Mouse (Mus musculus) forebrain, embryonic 13.5 days (tissue): Measurements from ENCODE around the gene Nat8f1. TPM values are rescaled to one million over a fixed set of nuclear protein-coding genes. Genes with fewer than 3 reads are reported as not detected.
A peak's percentile ranks its signal among the peaks of the same experiment; 100 is the strongest.
"Not testable (repeated sequence)": the region's sequence is repeated elsewhere in the genome, so short reads cannot be mapped to it uniquely, and the experiment has no call there.

Experiments used
- ATAC-seq: fragments of 200-750 bp; cut with Nextera tagmentation; 2 replicates; pipeline ENCODE4 v1.8.0; 2017
- H3K27ac ChIP-seq: fragments of 300-500 bp; sonication (generic); 2 replicates; pipeline ENCODE4 v1.5.1; 2015; ENCODE audit warnings: inconsistent platforms, mild to moderate bottlenecking, moderate library complexity
- H3K27me3 ChIP-seq: fragments of 300-500 bp; sonication (generic); 2 replicates; pipeline ENCODE4 v1.6.1; 2015; ENCODE audit warnings: mild to moderate bottlenecking, inconsistent platforms
- H3K36me3 ChIP-seq: fragments of 300-500 bp; sonication (generic); 2 replicates; pipeline ENCODE4 v1.6.1; 2015; ENCODE audit warnings: mild to moderate bottlenecking, inconsistent platforms; ENCODE audit not compliant: poor library complexity, severe bottlenecking
- H3K4me1 ChIP-seq: fragments of 300-500 bp; sonication (generic); 2 replicates; pipeline ENCODE4 v1.6.1; 2015; ENCODE audit warnings: inconsistent platforms
- H3K4me2 ChIP-seq: fragments of 300-500 bp; sonication (generic); 2 replicates; pipeline ENCODE4 v1.6.1; 2015; ENCODE audit warnings: inconsistent platforms, mild to moderate bottlenecking, moderate library complexity
- H3K4me3 ChIP-seq: fragments of 300-500 bp; sonication (generic); 2 replicates; pipeline ENCODE4 v1.5.1; 2015; ENCODE audit warnings: mild to moderate bottlenecking, inconsistent platforms
- H3K9ac ChIP-seq: fragments of 300-500 bp; sonication (generic); 2 replicates; pipeline ENCODE4 v1.6.1; 2015; ENCODE audit warnings: mild to moderate bottlenecking, inconsistent platforms
- H3K9me3 ChIP-seq: fragments of 300-500 bp; sonication (generic); replicated peaks from 2 replicates; pipeline ENCODE4 v1.6.1; 2016; ENCODE audit warnings: inconsistent platforms
- WGBS: fragments of 180-500 bp; shearing (Covaris S2); methylation state at CpG from one replicate; pipeline ENCODE4 v1.1.7; 2015; 5-methylcytosine and 5-hydroxymethylcytosine counted together
- polyA plus RNA-seq: library from polyadenylated mRNA; unstranded; fragments of >200 nt; fragmentation: Nextera tagmentation; extraction: Ambion mirVana; gene quantifications from 2 replicates; pipeline ENCODE4 v1.2.1, GENCODE M21; 2015

The Nat8f1 gene
- polyA plus RNA-seq, 1 experiment from 2014 or later = 9.2 TPM

GRCm38 (mm10) chr6:85927476-85928464 lies 12.3 kb upstream of the Nat8f1 start:
- Histone ChIP-seq H3K4me3 (no peak overlapping the region), H3K4me2 (no peak overlapping the region), H3K36me3 (peaks cover 75% of the 10 kb centered on the region), H3K27ac (no peak overlapping the region), H3K4me1 (no peaks in the 10 kb centered on the region), H3K9ac (no peak overlapping the region), H3K9me3 (no peaks in the 10 kb centered on the region), H3K27me3 (no peaks in the 10 kb centered on the region)
- ATAC-seq = no peak
- 91% methylated on average over 9 of the region's 9 CpGs for WGBS

DNA sequence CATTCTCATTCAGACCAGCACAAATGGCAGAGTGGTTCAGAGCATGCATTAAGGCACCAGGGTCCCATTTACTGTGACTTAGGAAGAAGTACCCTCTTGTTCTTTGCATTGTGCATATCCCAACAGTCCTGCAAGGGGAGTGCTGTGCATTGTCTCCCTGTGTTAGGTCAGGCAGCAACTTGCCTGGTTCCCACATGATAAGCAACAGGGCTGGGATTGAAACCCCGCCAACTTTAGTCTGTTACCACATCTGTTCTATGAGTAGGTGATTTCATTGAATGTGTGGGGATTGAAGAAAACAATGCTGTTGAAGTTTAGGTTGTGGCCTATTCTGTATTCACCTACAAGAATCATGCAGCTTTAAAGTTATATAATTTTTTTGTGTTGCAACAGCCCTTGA lies 11.2 kb upstream of the Nat8f1 start:
- Histone ChIP-seq H3K27me3 (no peaks in the 10 kb centered on the region), H3K4me1 (no peaks in the 10 kb centered on the region), H3K9ac (no peak overlapping the region), H3K36me3 (peaks cover 79% of the 10 kb centered on the region), H3K27ac (no peak overlapping the region), H3K9me3 (no peaks in the 10 kb centered on the region), H3K4me2 (no peak overlapping the region), H3K4me3 (no peak overlapping the region)
- ATAC-seq = no peak
- 91% methylated on average over 1 of the region's 1 CpGs for WGBS

DNA sequence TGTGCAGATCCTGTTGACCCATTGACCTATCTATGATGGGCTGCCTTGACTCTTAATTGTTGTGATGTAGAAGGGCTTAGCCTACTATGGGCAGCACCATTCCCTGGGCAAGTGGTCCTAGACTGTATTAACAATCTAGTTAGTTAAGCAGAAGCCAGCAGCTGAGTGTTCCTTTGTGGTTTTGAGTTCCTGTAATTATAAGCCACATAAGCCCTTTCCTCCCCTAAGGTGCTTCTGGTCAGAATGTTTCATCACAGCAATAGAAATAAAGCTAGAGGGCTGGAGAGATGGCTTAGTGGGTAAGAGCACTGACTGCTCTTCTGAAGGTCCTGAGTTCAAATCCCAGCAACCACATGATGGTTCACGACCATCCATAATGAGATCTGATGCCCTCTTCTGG lies 8.2 kb upstream of the Nat8f1 start:
- WGBS = 92% methylated on average over 1 of the region's 1 CpGs
- no peak overlapping the region for H3K4me3 ChIP-seq
- ATAC-seq = no peak
- no peaks in the 10 kb centered on the region for H3K27me3 ChIP-seq
- H3K36me3 ChIP-seq = peaks cover 63% of the 10 kb centered on the region
- no peak overlapping the region for H3K9ac ChIP-seq
- no peaks in the 10 kb centered on the region for H3K4me1 ChIP-seq
- H3K27ac ChIP-seq = no peak overlapping the region
- H3K9me3 ChIP-seq = no peaks in the 10 kb centered on the region
- no peak overlapping the region for H3K4me2 ChIP-seq

DNA sequence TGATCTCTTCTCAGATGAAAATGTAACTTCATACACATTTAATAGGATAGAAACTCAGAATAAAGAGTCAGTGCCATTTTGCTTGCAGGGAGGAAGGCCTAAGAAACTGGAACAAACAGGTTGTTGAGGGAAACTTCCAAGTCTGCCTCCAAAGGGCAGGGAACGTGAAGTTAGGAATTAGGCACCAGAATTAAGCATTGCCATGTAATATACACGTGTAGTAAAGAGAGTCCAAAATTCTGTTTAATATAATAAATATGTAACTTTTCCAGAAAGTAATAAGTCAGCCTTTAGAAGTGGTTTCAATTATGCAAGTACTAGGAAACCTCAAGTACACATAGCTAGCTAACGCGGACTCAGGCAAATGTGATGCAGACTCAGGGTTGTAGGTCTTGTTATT lies 3.9 kb upstream of the Nat8f1 start:
- H3K4me2 ChIP-seq = no peak overlapping the region
- WGBS = 91% methylated on average over 4 of the region's 4 CpGs
- H3K27ac ChIP-seq = no peak overlapping the region
- ATAC-seq = no peak
- no peak overlapping the region for H3K4me3 ChIP-seq
- peaks cover 15% of the 10 kb centered on the region for H3K4me1 ChIP-seq
- H3K9ac ChIP-seq = no peak overlapping the region
- H3K36me3 ChIP-seq = peaks cover 24% of the 10 kb centered on the region
- H3K27me3 ChIP-seq = no peaks in the 10 kb centered on the region
- H3K9me3 ChIP-seq = no peaks in the 10 kb centered on the region

DNA sequence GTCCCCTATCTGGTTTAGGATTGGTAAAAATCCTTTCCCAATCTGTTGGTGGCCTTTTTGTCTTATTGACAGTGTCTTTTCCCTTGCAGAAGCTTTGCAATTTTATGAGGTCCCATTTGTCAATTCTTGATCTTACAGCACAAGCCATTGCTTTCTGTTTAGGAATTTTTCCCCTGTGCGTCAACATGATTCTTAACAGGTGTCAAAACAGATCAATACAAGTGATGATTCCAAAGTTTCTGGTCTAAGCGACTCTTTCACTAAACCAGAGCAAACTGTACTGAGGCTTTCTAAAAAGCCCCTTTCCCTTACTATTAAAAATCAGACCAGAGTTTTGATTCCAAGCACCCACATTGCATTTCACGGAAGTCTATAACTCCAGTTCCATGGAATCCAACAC lies 2.9 kb upstream of the Nat8f1 start:
- H3K9me3 ChIP-seq, H3K27me3 ChIP-seq, H3K4me2 ChIP-seq, H3K4me3 ChIP-seq, ATAC-seq, H3K9ac ChIP-seq, H3K27ac ChIP-seq: not testable (repeated sequence)
- WGBS = 95% methylated on average over 3 of the region's 3 CpGs
- peaks cover 19% of the 10 kb centered on the region for H3K36me3 ChIP-seq
- peaks cover 19% of the 10 kb centered on the region for H3K4me1 ChIP-seq

DNA sequence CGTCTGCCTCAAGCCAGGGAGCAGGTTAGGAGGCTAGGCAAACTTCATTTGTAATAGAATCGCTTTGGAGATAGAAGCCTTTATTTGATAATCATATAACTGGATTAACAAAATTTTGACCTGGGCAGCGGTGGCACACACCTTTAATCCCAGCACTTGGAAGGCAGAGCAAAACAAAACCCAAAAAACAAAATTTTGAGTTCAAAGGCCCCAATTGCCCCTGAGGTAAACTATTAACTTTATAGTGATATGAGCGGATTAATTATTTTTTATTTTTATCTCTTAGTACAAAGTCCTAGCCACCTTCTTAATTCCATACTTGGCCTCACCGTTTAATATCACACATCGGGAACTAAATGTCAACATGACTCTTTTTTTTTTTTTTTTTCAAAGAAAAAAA lies 1.1 kb upstream of the Nat8f1 start:
- Histone ChIP-seq H3K9me3 (no peaks in the 10 kb centered on the region), H3K4me1 (peaks cover 19% of the 10 kb centered on the region), H3K9ac (peak overlapping the region; percentile 81), H3K27ac (0 out of 2 replicates have a peak overlapping the region, but pooled peaks have one; percentile 78), H3K4me3 (peak overlapping the region; percentile 62), H3K27me3 (no peaks in the 10 kb centered on the region), H3K36me3 (peaks cover 8% of the 10 kb centered on the region), H3K4me2 (peak overlapping the region; percentile 82)
- 83% methylated on average over 6 of the region's 6 CpGs for WGBS
- ATAC-seq = no peak

GRCm38 (mm10) chr6:85915141-85915538 lies 347 bp downstream of the Nat8f1 start:
- Histone ChIP-seq H3K36me3 (no peaks in the 10 kb centered on the region), H3K27me3 (no peaks in the 10 kb centered on the region), H3K9ac (peak overlapping the region; percentile 81), H3K27ac (peak overlapping the region; percentile 78; the same call in 1 of the 2 replicates), H3K4me2 (peak overlapping the region; percentile 82), H3K4me1 (peaks cover 19% of the 10 kb centered on the region), H3K4me3 (peak overlapping the region; percentile 62), H3K9me3 (no peaks in the 10 kb centered on the region)
- WGBS = 5% methylated on average over 11 of the region's 11 CpGs
- ATAC-seq = peak; percentile 27; the same call in 1 of the 2 replicates

GRCm38 (mm10) chr6:85911587-85911986 lies 3.9 kb downstream of the Nat8f1 start, which contains the start of gene Tprkb:
Gene Tprkb (plus strand): TSS chr6:85911865.
- Histone ChIP-seq H3K36me3 (no peaks in the 10 kb centered on the region), H3K4me3 (no peak within 1 kb of the TSS), H3K9me3 (no peaks in the 10 kb centered on the region), H3K4me2 (no peak within 1 kb of the TSS), H3K27me3 (no peaks in the 10 kb centered on the region), H3K27ac (no peak within 1 kb of the TSS), H3K9ac (no peak within 1 kb of the TSS), H3K4me1 (peaks cover 18% of the 10 kb centered on the region)
- ATAC-seq = no peak
- WGBS = 87% methylated on average over 3 of the region's 3 CpGs

DNA sequence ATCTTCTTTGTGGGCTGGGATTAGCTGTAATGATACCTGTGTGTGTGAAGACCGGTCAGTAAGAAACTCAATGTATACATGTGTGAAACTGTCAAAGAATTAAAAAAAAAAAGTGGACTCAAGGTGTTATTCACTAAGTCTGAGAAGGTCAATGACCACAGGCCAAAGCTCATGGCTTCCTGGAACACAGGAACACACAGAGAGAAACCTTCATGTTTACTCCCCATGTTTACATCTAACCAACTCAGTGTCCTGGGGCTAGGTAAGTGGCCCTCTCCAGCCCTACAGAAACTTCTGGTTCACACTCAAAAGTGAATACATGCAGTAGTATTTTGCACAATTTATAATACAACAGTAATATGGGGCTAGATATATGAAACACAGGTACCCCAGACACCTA lies 5.8 kb downstream of the Nat8f1 start:
- H3K27me3 ChIP-seq = no peaks in the 10 kb centered on the region
- H3K4me3 ChIP-seq = no peak overlapping the region
- no peaks in the 10 kb centered on the region for H3K9me3 ChIP-seq

GRCm38 (mm10) chr6:85908341-85908740 lies 7.1 kb downstream of the Nat8f1 start:
- no peak for ATAC-seq
- 73% methylated on average over 3 of the region's 3 CpGs for WGBS

More for the DNA sequence above, 5.8 kb downstream of the Nat8f1 start:
- H3K9ac ChIP-seq = no peak overlapping the region
- H3K4me2 ChIP-seq = no peak overlapping the region
- ATAC-seq = no peak
- H3K36me3 ChIP-seq = no peaks in the 10 kb centered on the region
- 96% methylated on average over 1 of the region's 1 CpGs for WGBS
- H3K27ac ChIP-seq = no peak overlapping the region
- H3K4me1 ChIP-seq = peaks cover 7% of the 10 kb centered on the region

DNA sequence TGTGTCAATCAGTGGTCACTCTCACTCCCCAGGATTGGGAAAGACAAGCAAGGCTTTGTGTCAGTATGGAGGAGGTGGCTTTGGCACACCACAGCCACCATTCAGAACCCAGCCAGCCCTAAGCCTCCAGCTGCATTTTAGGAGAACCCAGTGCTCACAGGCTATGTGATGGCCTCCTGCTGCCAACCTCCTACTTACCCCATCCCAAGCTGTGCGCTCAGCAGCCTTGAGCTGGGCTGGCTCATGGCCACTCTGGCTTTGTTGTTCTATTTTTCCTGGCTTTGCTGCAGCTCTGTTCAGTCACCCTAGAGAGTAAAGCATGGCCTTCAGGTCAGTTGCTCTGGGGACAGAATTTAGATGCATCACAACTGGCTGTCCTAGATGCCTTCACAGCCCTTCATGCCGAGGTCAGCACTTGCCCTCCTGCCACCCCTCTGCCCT lies 8.6 kb downstream of the Nat8f1 start:
- WGBS = 72% methylated on average over 2 of the region's 2 CpGs
- H3K4me2 ChIP-seq, H3K9me3 ChIP-seq, H3K9ac ChIP-seq, H3K36me3 ChIP-seq, H3K27ac ChIP-seq, H3K4me3 ChIP-seq, H3K4me1 ChIP-seq, H3K27me3 ChIP-seq, ATAC-seq: not testable (repeated sequence)

More at GRCm38 (mm10) chr6:85908341-85908740, 7.1 kb downstream of the Nat8f1 start:
- no peak overlapping the region for H3K27ac ChIP-seq
- no peaks in the 10 kb centered on the region for H3K36me3 ChIP-seq
- no peak overlapping the region for H3K4me3 ChIP-seq
- no peak overlapping the region for H3K4me2 ChIP-seq
- no peaks in the 10 kb centered on the region for H3K27me3 ChIP-seq
- no peak overlapping the region for H3K9ac ChIP-seq
- 0 out of 2 replicates have a peak, but pooled peaks cover 3% of the 10 kb centered on the region for H3K4me1 ChIP-seq
- H3K9me3 ChIP-seq = no peaks in the 10 kb centered on the region

GRCm38 (mm10) chr6:85904642-85905061 lies 10.8 kb downstream of the Nat8f1 start, which contains the start of gene Nat8f4:
Gene Nat8f4 (minus strand): TSS chr6:85904884.
- H3K27me3 ChIP-seq, H3K9ac ChIP-seq, H3K4me1 ChIP-seq, H3K36me3 ChIP-seq, H3K9me3 ChIP-seq, H3K27ac ChIP-seq: not testable (repeated sequence)
- peak; percentile 77 for ATAC-seq
- Histone ChIP-seq H3K4me3 (peak within 1 kb of the TSS; percentile 35), H3K4me2 (peak within 1 kb of the TSS; percentile 53)
- WGBS = 13% methylated on average over 20 of the region's 20 CpGs
